Mouse (Mus musculus) heart, embryonic 11.5 days (tissue): ENCODE measurements around the gene Ece2. TPM values are rescaled to one million over a fixed set of nuclear protein-coding genes. Genes with fewer than 3 reads are reported as not detected.
"Not testable (repeated sequence)": the region's sequence is repeated elsewhere in the genome, so short reads cannot be mapped to it uniquely, and the experiment has no call there.

ENCODE experiments used
- ATAC-seq: fragments of 200-750 bp; cut with Nextera tagmentation; replicated peaks from 2 replicates; pipeline ENCODE4 v1.8.0; 2017; ENCODE audit warnings: moderate library complexity; ENCODE audit not compliant: insufficient number of reproducible peaks, low FRiP score, low TSS enrichment
- H3K27ac ChIP-seq: fragments of 300-500 bp; sonication (generic); 2 replicates; pipeline ENCODE4 v1.5.1; 2014; ENCODE audit warnings: mild to moderate bottlenecking, low read depth, low read length
- H3K27me3 ChIP-seq: fragments of 300-500 bp; sonication (generic); 2 replicates; pipeline ENCODE4 v1.6.1; 2014; ENCODE audit warnings: mild to moderate bottlenecking, low read length, mixed read lengths; ENCODE audit not compliant: control insufficient read depth, insufficient read depth
- H3K36me3 ChIP-seq: fragments of 300-500 bp; sonication (generic); 2 replicates; pipeline ENCODE4 v1.6.1; 2014; ENCODE audit warnings: mild to moderate bottlenecking, low read length, moderate library complexity, mixed read lengths; ENCODE audit not compliant: control insufficient read depth, insufficient read depth
- H3K4me1 ChIP-seq: fragments of 300-500 bp; sonication (generic); 2 replicates; pipeline ENCODE4 v1.6.1; 2014; ENCODE audit warnings: low read length; ENCODE audit not compliant: control insufficient read depth, insufficient read depth
- H3K4me2 ChIP-seq: fragments of 300-500 bp; sonication (generic); 2 replicates; pipeline ENCODE4 v1.6.1; 2014; ENCODE audit warnings: mild to moderate bottlenecking, moderate library complexity
- H3K4me3 ChIP-seq: fragments of 300-500 bp; sonication (generic); 2 replicates; pipeline ENCODE4 v1.5.1; 2014; ENCODE audit warnings: low read depth, low read length
- H3K9ac ChIP-seq: fragments of 300-500 bp; sonication (generic); 2 replicates; pipeline ENCODE4 v1.6.1; 2014; ENCODE audit warnings: mild to moderate bottlenecking, low read depth, low read length, moderate library complexity
- H3K9me3 ChIP-seq: fragments of 300-500 bp; sonication (generic); replicated peaks from 2 replicates; pipeline ENCODE4 v1.6.1; 2016; ENCODE audit warnings: low read length; ENCODE audit not compliant: control insufficient read depth
- WGBS: fragments of 180-500 bp; shearing (Covaris S2); extraction: QIAGEN DNeasy Blood & Tissue Kit; methylation state at CpG from one replicate; pipeline ENCODE4 v1.1.7; 2014; ENCODE audit not compliant: insufficient replicate concordance; 5-methylcytosine and 5-hydroxymethylcytosine counted together
- polyA plus RNA-seq: library from polyadenylated mRNA; unstranded; fragments of >200 nt; fragmentation: Nextera tagmentation; extraction: Ambion mirVana; gene quantifications from 2 replicates; pipeline ENCODE4 v1.2.1, GENCODE M21; 2014

Gene Ece2
- polyA plus RNA-seq, 1 experiment from 2014 or later, result 1.6 TPM

- 81% methylated on average over 7 of the region's 7 CpGs for WGBS
- Histone ChIP-seq H3K27me3 (no peaks in the 10 kb centered on the region; the same call in 1 of the 2 replicates), H3K9me3 (no peaks in the 10 kb centered on the region), H3K4me1 (no peaks in the 10 kb centered on the region), H3K27ac (no peak overlapping the region), H3K36me3 (no peaks in the 10 kb centered on the region), H3K4me2 (no peak overlapping the region), H3K9ac (no peak overlapping the region), H3K4me3 (no peak overlapping the region)
- no peak for ATAC-seq
These were observed 14.3 kb downstream of the Ece2 start for GRCm38 (mm10) chr16:20643911-20644310.

GRCm38 (mm10) chr16:20651076-20651946 is 21.7 kb downstream of the Ece2 start, which contains the start of gene Psmd2:
Gene Psmd2, plus strand, starts transcription at chr16:20651652.
- peak; percentile 92 for ATAC-seq
- Histone ChIP-seq H3K36me3 (peaks cover 9% of the 10 kb centered on the region), H3K9me3 (no peaks in the 10 kb centered on the region), H3K4me3 (peak within 1 kb of the TSS; percentile 94), H3K4me1 (peaks cover 8% of the 10 kb centered on the region), H3K4me2 (peak within 1 kb of the TSS; percentile 86), H3K27ac (peak within 1 kb of the TSS; percentile 71), H3K9ac (peak within 1 kb of the TSS; percentile 91), H3K27me3 (0 out of 2 replicates have a peak, but pooled peaks cover 2% of the 10 kb centered on the region)
- WGBS, result 3% methylated on average over 46 of the region's 46 CpGs

- Histone ChIP-seq H3K9ac (peak overlapping the region; percentile 91), H3K27ac (no peak overlapping the region; the same call in 1 of the 2 replicates), H3K4me2 (peak overlapping the region; percentile 86), H3K9me3 (no peaks in the 10 kb centered on the region), H3K4me3 (peak overlapping the region; percentile 94), H3K4me1 (peaks cover 8% of the 10 kb centered on the region), H3K36me3 (peaks cover 11% of the 10 kb centered on the region), H3K27me3 (0 out of 2 replicates have a peak, but pooled peaks cover 2% of the 10 kb centered on the region)
- no peak for ATAC-seq
- WGBS, result 8% methylated on average over 12 of the region's 12 CpGs
These were observed 22.3 kb downstream of the Ece2 start for GRCm38 (mm10) chr16:20651947-20652310.

- WGBS, result 53% methylated on average over 2 of the region's 2 CpGs
- Histone ChIP-seq H3K27me3 (0 out of 2 replicates have a peak, but pooled peaks cover 2% of the 10 kb centered on the region), H3K36me3 (peaks cover 18% of the 10 kb centered on the region), H3K4me1 (peaks cover 8% of the 10 kb centered on the region), H3K9me3 (no peaks in the 10 kb centered on the region), H3K4me3 (no peak overlapping the region), H3K4me2 (0 out of 2 replicates have a peak overlapping the region, but pooled peaks have one; percentile 7), H3K9ac (no peak overlapping the region), H3K27ac (no peak overlapping the region)
- ATAC-seq, result no peak
These were observed 23.7 kb downstream of the Ece2 start for GRCm38 (mm10) chr16:20653315-20653714.

- Histone ChIP-seq H3K4me1 (peaks cover 2% of the 10 kb centered on the region), H3K27ac (no peak overlapping the region), H3K4me3 (no peak overlapping the region), H3K9me3 (no peaks in the 10 kb centered on the region), H3K27me3 (no peaks in the 10 kb centered on the region), H3K4me2 (no peak overlapping the region), H3K9ac (no peak overlapping the region), H3K36me3 (peaks cover 53% of the 10 kb centered on the region)
- no peak for ATAC-seq
- 89% methylated on average over 4 of the region's 4 CpGs for WGBS
These were observed 28.0 kb downstream of the Ece2 start for GRCm38 (mm10) chr16:20657661-20658060.

- not testable (repeated sequence) for H3K4me1 ChIP-seq, H3K4me3 ChIP-seq, H3K27me3 ChIP-seq, H3K27ac ChIP-seq, H3K36me3 ChIP-seq, ATAC-seq, H3K9ac ChIP-seq, H3K9me3 ChIP-seq, H3K4me2 ChIP-seq
- 91% methylated on average over 3 of the region's 6 CpGs for WGBS
These were observed 38.4 kb downstream of the Ece2 start, which contains the start of gene Eif4g1 for GRCm38 (mm10) chr16:20668013-20668412. Gene Eif4g1, plus strand, starts transcription at chr16:20668313.

GRCm38 (mm10) chr16:20670291-20670690 is 40.7 kb downstream of the Ece2 start:
- H3K36me3 ChIP-seq, result peaks cover 5% of the 10 kb centered on the region; the same call in 1 of the 2 replicates
- WGBS, result 83% methylated on average over 3 of the region's 3 CpGs
- no peak for ATAC-seq
- no peak overlapping the region for H3K4me3 ChIP-seq
- no peaks in the 10 kb centered on the region for H3K9me3 ChIP-seq
- no peaks in the 10 kb centered on the region for H3K27me3 ChIP-seq
- H3K4me1 ChIP-seq, result peaks cover 14% of the 10 kb centered on the region
- no peak overlapping the region for H3K27ac ChIP-seq
- no peak overlapping the region for H3K4me2 ChIP-seq
- no peak overlapping the region for H3K9ac ChIP-seq

GRCm38 (mm10) chr16:20671886-20672285 is 42.3 kb downstream of the Ece2 start:
- no peak overlapping the region for H3K27ac ChIP-seq
- H3K4me3 ChIP-seq, result peak overlapping the region; percentile 97; the same call in 1 of the 2 replicates
- ATAC-seq, result no peak
- H3K36me3 ChIP-seq, result peaks cover 17% of the 10 kb centered on the region
- no peaks in the 10 kb centered on the region for H3K9me3 ChIP-seq
- no peaks in the 10 kb centered on the region for H3K27me3 ChIP-seq
- no peak overlapping the region for H3K9ac ChIP-seq
- 29% methylated on average over 6 of the region's 6 CpGs for WGBS
- peaks cover 14% of the 10 kb centered on the region for H3K4me1 ChIP-seq
- H3K4me2 ChIP-seq, result peak overlapping the region; percentile 98
